Mouse (Mus musculus): ENCODE data around the gene Dusp3.

Dusp3 gene

DNA sequence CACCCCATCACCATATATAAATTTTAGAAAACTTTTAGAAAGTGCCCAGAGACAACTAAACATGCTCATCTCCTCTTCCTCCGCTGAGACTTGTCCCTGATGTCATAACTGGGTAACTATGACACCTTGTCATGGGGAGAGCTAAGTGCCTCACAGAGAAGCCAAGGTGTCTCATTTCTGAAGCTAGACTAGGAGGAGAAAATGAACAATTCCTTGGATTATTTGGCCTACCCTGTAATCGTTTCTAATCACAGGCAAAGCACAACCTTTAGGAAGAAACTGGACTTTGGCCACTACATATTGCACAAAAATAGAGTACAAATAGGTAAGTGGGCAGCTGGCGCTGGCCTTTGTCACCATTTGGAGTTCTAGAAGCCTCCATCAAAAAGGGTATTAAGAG, at the start of gene Dusp3:
Dusp3 (minus strand) TSS at position 101 of the 400 bp plus-strand sequence.
- DNase-seq (ENCODE audit: low spot score in 2 of 2), result no peak

- no peak for DNase-seq (ENCODE audit: low spot score in 2 of 2)
These were observed 49.5 kb upstream of the Dusp3 start for GRCm38 (mm10) chr11:102036336-102036735.

DNA sequence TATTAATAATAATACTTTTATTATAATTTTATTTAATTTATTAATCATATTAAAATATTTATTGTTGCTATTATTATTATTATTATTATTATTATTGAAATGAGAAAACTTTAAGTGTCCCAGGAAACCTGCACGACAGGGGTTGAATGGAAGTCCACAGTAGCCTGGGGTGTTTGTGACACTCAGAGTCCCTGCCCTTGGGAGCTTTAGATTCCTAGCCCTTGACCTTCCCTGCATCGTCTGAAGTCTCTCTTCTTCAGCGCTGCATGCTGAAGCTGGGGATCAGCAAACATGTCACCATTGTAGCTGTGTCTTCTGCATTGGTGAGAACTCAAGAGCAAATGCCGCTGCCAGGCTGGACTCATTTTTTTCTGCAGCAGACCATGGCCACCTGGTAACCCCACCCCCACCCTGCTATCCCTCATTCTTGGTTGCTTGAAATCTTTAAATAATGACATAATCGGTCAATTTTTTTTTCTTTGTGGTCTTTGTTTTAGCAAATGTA, 48.7 kb upstream of the Dusp3 start:
- DNase-seq (ENCODE audit: low spot score in 2 of 2), result no peak

- no peak for DNase-seq (ENCODE audit: low spot score in 2 of 2)
These were observed 48.1 kb upstream of the Dusp3 start for GRCm38 (mm10) chr11:102034887-102035286.

DNA sequence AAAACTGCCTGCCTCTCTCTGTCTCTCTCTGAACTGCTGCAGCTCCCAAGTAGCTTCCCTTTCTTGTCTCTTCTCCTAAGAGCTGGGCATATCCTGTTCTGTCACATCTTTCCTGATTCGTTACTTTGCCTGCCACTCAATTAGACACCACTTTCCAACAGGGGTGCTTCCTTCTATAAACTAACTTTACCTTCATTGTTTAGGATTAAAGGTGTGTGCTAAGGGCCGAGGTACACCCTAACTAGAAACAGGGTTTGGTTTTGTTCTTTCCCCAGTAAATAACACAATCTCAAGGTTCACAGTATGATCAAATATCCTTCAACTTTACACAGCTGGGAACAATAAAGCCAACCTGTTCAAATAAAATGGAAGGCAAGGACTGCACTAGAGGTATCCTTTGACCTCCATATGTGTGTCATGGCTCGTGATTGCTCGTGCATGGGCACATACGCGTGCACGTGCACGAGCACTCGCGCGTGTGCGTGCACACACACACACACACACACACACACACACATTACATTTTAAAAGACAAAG, 46.3 kb upstream of the Dusp3 start:
- DNase-seq (ENCODE audit: low spot score in 2 of 2), result no peak

GRCm38 (mm10) chr11:102031149-102031548, 44.3 kb upstream of the Dusp3 start:
- no peak for DNase-seq (ENCODE audit: low spot score in 2 of 2)

- DNase-seq (ENCODE audit: low spot score in 2 of 2), result no peak
These were observed 43.2 kb upstream of the Dusp3 start for GRCm38 (mm10) chr11:102029966-102030365.

DNA sequence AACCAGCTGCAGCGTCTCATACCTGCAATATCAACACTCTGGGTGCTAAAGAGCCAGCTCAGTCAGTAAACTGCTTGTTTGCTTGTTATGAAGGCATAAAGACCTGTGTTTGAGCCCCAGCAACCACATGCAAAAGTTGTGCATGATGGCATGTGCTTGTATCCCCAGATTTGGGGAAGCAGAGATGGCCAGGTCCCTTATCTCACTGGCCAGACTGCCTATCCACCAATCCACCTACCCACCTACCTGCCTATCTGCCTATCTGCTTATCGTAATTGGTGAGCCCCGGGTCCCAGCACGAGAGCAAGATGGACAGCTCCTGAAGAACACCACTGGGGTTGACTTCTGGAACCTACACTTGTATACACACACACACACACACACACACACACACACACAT, 42.5 kb upstream of the Dusp3 start:
- DNase-seq (ENCODE audit: low spot score in 2 of 2), result no peak

DNA sequence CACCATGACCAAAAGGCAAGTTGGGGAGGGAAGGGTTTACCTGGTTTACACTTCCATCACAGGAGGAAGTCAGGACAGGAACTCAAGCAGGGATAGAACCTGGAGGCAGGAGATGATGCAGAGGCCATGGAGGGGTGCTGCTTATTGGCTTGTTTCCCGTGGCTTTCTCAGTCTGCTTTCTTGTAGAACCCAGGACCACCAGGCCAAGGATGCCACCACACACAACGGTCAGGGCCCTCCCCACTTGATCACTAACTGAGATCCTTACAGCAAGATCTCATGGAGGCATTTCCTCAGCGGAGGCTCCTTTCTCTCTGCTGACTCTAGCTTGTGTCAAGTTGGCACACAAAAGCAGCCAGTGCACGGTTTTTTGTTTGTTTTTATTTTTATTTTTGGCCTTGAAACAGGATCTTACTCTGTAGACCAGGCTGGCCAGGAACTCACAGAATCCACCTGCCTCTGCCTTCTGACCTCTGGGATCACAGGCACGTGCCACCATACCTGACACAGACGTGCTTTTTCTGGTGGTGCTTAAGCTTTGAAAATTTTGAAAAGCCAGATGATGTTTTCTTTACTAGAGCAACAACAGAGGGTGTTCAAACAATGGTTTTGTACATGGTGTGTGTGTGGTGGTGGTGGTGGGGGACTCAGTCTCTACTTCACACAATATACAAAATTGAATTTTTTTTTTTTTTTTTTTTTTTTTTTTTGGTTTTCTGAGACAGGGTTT, 41.4 kb upstream of the Dusp3 start, which contains the start of gene Mpp3:
Mpp3 (minus strand) TSS at position 375 of the 730 bp plus-strand sequence.
- DNase-seq (ENCODE audit: low spot score in 2 of 2), result no peak

- DNase-seq (ENCODE audit: low spot score in 2 of 2), result no peak
These were observed 40.7 kb upstream of the Dusp3 start for GRCm38 (mm10) chr11:102027361-102028017.

DNA sequence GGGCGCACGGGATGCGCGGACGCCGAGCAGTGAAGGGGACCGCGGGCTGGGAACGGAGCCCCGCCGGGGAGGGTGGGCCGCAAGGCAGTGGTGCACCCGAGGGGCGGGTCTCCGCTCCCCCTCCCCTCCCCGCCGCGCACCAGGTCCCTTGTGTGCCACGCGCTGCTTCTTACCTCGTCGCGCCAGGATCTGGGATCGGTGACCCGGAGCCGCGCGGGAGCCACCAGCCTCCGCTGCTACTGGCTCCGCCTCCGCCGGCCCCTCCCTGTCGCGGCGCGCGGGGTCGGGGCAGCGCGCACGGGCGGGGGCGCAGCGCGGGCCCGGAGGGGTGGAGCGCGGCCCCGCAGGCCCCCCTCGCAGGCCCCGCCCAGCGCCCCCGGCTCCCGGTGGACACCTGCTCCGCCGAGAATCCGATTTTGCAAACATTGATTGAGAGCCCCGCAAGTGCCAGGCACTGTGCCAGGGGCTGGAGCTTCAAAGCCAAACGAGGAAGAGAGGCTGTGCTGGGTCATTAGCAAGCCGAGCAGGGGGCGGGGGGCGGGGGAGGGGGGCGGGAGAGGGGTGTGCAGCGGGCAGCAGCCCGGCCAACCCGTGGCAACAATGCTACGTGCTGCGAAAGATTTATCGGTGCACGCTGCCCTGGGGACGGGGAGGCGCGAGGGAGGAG, 40.0 kb upstream of the Dusp3 start:
- peak; percentile 47 to 53 for DNase-seq (ENCODE audit: low spot score in 2 of 2)

- no peak for DNase-seq (ENCODE audit: low spot score in 2 of 2)
These were observed 39.3 kb upstream of the Dusp3 start for GRCm38 (mm10) chr11:102025991-102026660.

GRCm38 (mm10) chr11:102025354-102025753, 38.5 kb upstream of the Dusp3 start:
- DNase-seq (ENCODE audit: low spot score in 2 of 2), result no peak

GRCm38 (mm10) chr11:102024875-102025274, 38.1 kb upstream of the Dusp3 start:
- no peak for DNase-seq (ENCODE audit: low spot score in 2 of 2)

- DNase-seq (ENCODE audit: low spot score in 2 of 2), result no peak
These were observed 37.4 kb upstream of the Dusp3 start for GRCm38 (mm10) chr11:102024084-102024758.

DNA sequence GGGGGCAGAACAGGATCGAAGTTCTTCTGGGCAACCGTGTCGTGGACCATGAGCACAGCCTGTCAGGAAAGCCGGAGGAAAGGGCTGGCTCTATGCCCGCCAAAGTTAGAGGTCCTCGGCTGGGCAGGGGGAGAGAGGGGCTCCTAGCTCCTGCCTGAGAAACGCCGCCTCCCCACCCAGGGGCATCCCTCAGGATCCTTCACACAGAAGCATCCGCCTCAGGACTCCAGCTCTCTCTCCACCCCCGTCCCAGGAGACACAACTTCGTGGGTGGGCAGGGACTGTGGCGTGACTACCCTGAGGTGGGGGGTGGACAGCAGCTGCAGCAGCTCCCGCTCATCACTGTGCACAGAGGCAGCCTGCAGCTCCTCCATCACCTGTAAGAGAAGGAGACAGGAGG, 36.6 kb upstream of the Dusp3 start:
- peak; percentile 55 to 74 for DNase-seq (ENCODE audit: low spot score in 2 of 2)

GRCm38 (mm10) chr11:102021196-102021595, 34.4 kb upstream of the Dusp3 start:
- no peak for DNase-seq (ENCODE audit: low spot score in 2 of 2)

- DNase-seq (ENCODE audit: low spot score in 2 of 2), result no peak
These were observed 32.9 kb upstream of the Dusp3 start for GRCm38 (mm10) chr11:102019736-102020135.

GRCm38 (mm10) chr11:102016136-102016535, 29.3 kb upstream of the Dusp3 start:
- DNase-seq (ENCODE audit: low spot score in 2 of 2), result no peak

- DNase-seq (ENCODE audit: low spot score in 2 of 2), result no peak
These were observed 28.7 kb upstream of the Dusp3 start for GRCm38 (mm10) chr11:102015472-102015871.

GRCm38 (mm10) chr11:102013201-102013600, 26.4 kb upstream of the Dusp3 start:
- no peak for DNase-seq (ENCODE audit: low spot score in 2 of 2)

All from right cerebral cortex, postnatal 36 days (tissue).